Mouse (Mus musculus): ENCODE measurements around the gene Bcl9l. TPM values are rescaled to one million over a fixed set of nuclear protein-coding genes. Genes with fewer than 3 reads are reported as not detected.

The Bcl9l gene
- total and polyA plus RNA-seq, 3 experiments: 0.58 to 5.1 TPM; not detected in 1

DNA sequence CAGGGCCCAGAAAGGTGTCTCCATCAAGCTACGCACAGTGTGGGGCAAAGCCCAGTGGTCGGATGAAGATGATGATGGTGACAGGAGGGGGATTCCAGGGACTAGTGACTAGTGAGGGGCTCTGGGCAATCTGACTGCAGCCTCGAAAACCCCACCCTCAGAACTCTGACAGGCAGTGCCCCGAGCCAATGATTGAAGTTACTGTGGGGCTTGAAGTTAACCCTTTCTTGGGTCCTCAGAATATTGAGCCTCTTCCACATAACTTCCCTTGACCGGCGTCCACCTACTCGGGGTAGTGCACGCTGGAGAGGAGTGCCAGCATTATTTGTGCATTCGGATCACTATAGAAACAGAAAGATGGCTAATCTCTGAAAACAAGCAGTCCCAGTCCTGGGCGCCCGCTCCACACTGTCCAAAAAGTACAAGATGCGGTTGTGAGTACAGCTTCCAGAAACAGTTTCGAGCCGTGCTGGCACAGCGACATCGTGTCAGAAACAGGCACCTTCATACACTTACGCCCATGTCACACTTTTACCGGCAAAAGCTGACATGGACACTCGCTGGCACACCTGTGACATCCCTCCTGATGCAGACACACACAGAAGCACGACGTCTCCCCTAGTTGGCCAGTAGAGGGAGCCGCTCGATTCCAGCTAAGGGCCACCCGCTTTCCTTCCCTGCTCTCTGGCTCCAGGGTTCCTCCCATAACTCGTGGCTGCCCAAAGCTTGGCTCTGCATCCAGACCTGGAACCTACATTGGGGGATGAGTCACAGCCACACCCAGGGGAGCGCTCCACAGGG, 2.8 kb upstream of the Bcl9l start:
- Histone ChIP-seq H3K4me3 (ENCODE audit: control insufficient read depth in 1 of 2, insufficient read depth in 1 of 2, low read depth in 2 of 2, low read length in 2 of 2) (peak overlapping the region; percentile 66 to 88), H3K27me3 (ENCODE audit: control insufficient read depth in 1 of 2, insufficient read depth in 2 of 2, low read length in 2 of 2) (no peaks in the 10 kb centered on the region), H3K79me2 (ENCODE audit: control insufficient read depth, insufficient read depth, low read length, poor library complexity) (peaks cover 4% of the 10 kb centered on the region; the same call in 1 of the 2 replicates), H3K27ac (ENCODE audit: control insufficient read depth, low read depth, low read length) (no peak overlapping the region; the same call in 1 of the 2 replicates), H3K9me3 (replicated peaks; ENCODE audit: insufficient read depth, low read length) (no peaks in the 10 kb centered on the region), H3K9ac (ENCODE audit: control insufficient read depth, low read depth, low read length, poor library complexity, severe bottlenecking) (peak overlapping the region; percentile 72), H3K36me3 (ENCODE audit: control insufficient read depth in 1 of 2, insufficient read depth in 2 of 2, low read length in 2 of 2) (no peaks in the 10 kb centered on the region), H3K4me1 (ENCODE audit: control insufficient read depth in 1 of 2, insufficient read depth in 2 of 2, low read length in 2 of 2) (peaks cover 2 to 3% of the 10 kb centered on the region in 2 experiments; a peak in 1 of 4 replicates)
- peak; percentile 92 for DNase-seq (ENCODE audit: low read depth, low spot score)
- no peak for TF ChIP-seq NELFE (IDR thresholded peaks at IDR 0.05; ENCODE audit: low read depth, low read length)
- TF ChIP-seq JUND (IDR thresholded peaks at IDR 0.05; ENCODE audit: low read depth, low read length): no peak
- TF ChIP-seq ELF1 (IDR thresholded peaks at IDR 0.05; ENCODE audit: low read depth, low read length): peak; percentile 41; the same call in 1 of the 2 replicates
- no peak for TF ChIP-seq EP300 (IDR thresholded peaks at IDR 0.05; ENCODE audit: low read depth in 1 of 2, low read length in 2 of 2)
- TF ChIP-seq MAX (IDR thresholded peaks at IDR 0.05; ENCODE audit: low read length): no peak; the same call in 1 of the 2 replicates
- TF ChIP-seq POLR2AphosphoS5 (IDR thresholded peaks at IDR 0.05; ENCODE audit: borderline replicate concordance, low read depth, low read length): no peak
- no peak for TF ChIP-seq TBP (IDR thresholded peaks at IDR 0.05; ENCODE audit: low read depth, low read length)
- TF ChIP-seq MAZ (IDR thresholded peaks at IDR 0.05; ENCODE audit: low read depth, low read length): no peak
- no peak for TF ChIP-seq ZKSCAN1 (IDR thresholded peaks at IDR 0.05; ENCODE audit: low read depth, low read length)
- TF ChIP-seq CHD2 (IDR thresholded peaks at IDR 0.05; ENCODE audit: low read length): peak; percentile 38; the same call in 1 of the 2 replicates
- TF ChIP-seq UBTF (IDR thresholded peaks at IDR 0.05; ENCODE audit: borderline replicate concordance, insufficient read depth, low read depth, low read length): no peak
- no peak for TF ChIP-seq ZMIZ1 (IDR thresholded peaks at IDR 0.05; ENCODE audit: low read depth, low read length)
- no peak for TF ChIP-seq TAL1 (IDR thresholded peaks at IDR 0.05; ENCODE audit: low read length)
- no peak for TF ChIP-seq E2F4 (IDR thresholded peaks at IDR 0.05; ENCODE audit: borderline replicate concordance, low read depth, low read length)
- peak; percentile 55; the same call in 1 of the 2 replicates for TF ChIP-seq HCFC1 (IDR thresholded peaks at IDR 0.05; ENCODE audit: low read depth, low read length)
- TF ChIP-seq POLR2AphosphoS2 (IDR thresholded peaks at IDR 0.05; ENCODE audit: low read length): no peak
- no peak for TF ChIP-seq USF1 (IDR thresholded peaks at IDR 0.05; ENCODE audit: low read depth, low read length)
- peak; percentile 73 for TF ChIP-seq SMC3 (IDR thresholded peaks at IDR 0.05; ENCODE audit: low read depth, low read length)
- TF ChIP-seq CHD1 (IDR thresholded peaks at IDR 0.05; ENCODE audit: low read depth, low read length): no peak
- TF ChIP-seq TCF12 (IDR thresholded peaks at IDR 0.05; ENCODE audit: low read depth, low read length): no peak
- no peak for TF ChIP-seq NRF1 (IDR thresholded peaks at IDR 0.05; ENCODE audit: insufficient read depth, low read depth, low read length, poor library complexity, severe bottlenecking)
- peak in 1 of 2 experiments; percentile 27; a peak in 1 of 4 replicates for TF ChIP-seq POLR2A (IDR thresholded peaks at IDR 0.05; ENCODE audit: control insufficient read depth in 1 of 2, insufficient read depth in 1 of 2, low read depth in 1 of 2, low read length in 2 of 2, poor library complexity in 1 of 2)
- TF ChIP-seq ZNF384 (IDR thresholded peaks at IDR 0.05; ENCODE audit: low read depth, low read length): no peak
- TF ChIP-seq CTCF (IDR thresholded peaks at IDR 0.05 in 2 of 3, conservative IDR thresholded peaks at IDR 0.05 in 1 of 3; ENCODE audit: control insufficient read depth in 1 of 3, insufficient read depth in 1 of 3, low read depth in 2 of 3, low read length in 3 of 3, poor library complexity in 1 of 3, severe bottlenecking in 1 of 3): peak; percentile 83 to 94 (median 90)
- TF ChIP-seq MAFK (IDR thresholded peaks at IDR 0.05; ENCODE audit: borderline replicate concordance, low read depth, low read length): no peak
- peak; percentile 51 for TF ChIP-seq RAD21 (IDR thresholded peaks at IDR 0.05; ENCODE audit: low read depth, low read length)
- TF ChIP-seq KAT2A (conservative IDR thresholded peaks at IDR 0.05; ENCODE audit: low read depth, low read length): no peak
- TF ChIP-seq SIN3A (IDR thresholded peaks at IDR 0.05; ENCODE audit: low read length): peak; percentile 89
- TF ChIP-seq ETS1 (IDR thresholded peaks at IDR 0.05; ENCODE audit: low read depth, low read length): no peak
- peak; percentile 44; the same call in 1 of the 2 replicates for TF ChIP-seq MXI1 (IDR thresholded peaks at IDR 0.05; ENCODE audit: low read depth, low read length)
- no peak for TF ChIP-seq USF2 (IDR thresholded peaks at IDR 0.05; ENCODE audit: borderline replicate concordance in 1 of 2, insufficient read depth in 1 of 2, low read depth in 1 of 2, low read length in 2 of 2)
- TF ChIP-seq MYC (IDR thresholded peaks at IDR 0.05; ENCODE audit: low read depth, low read length): 0 out of 2 replicates have a peak, but pooled peaks have one; percentile 40
- TF ChIP-seq ZC3H11A (IDR thresholded peaks at IDR 0.05; ENCODE audit: low read depth, low read length): 0 out of 2 replicates have a peak, but pooled peaks have one; percentile 30
- no peak for TF ChIP-seq GATA1 (IDR thresholded peaks at IDR 0.05; ENCODE audit: low read depth, low read length)
- TF ChIP-seq BHLHE40 (IDR thresholded peaks at IDR 0.05; ENCODE audit: borderline replicate concordance, low read depth, low read length): no peak
